Mouse (Mus musculus) NIH3T3 (cell line): ENCODE measurements around the gene Pias4.

ENCODE experiments used
- DNase-seq: peaks from one replicate; pipeline ENCODE4 v3.0.0-alpha.2; 2012; ENCODE audit warnings: low read depth

Pias4 gene

DNA sequence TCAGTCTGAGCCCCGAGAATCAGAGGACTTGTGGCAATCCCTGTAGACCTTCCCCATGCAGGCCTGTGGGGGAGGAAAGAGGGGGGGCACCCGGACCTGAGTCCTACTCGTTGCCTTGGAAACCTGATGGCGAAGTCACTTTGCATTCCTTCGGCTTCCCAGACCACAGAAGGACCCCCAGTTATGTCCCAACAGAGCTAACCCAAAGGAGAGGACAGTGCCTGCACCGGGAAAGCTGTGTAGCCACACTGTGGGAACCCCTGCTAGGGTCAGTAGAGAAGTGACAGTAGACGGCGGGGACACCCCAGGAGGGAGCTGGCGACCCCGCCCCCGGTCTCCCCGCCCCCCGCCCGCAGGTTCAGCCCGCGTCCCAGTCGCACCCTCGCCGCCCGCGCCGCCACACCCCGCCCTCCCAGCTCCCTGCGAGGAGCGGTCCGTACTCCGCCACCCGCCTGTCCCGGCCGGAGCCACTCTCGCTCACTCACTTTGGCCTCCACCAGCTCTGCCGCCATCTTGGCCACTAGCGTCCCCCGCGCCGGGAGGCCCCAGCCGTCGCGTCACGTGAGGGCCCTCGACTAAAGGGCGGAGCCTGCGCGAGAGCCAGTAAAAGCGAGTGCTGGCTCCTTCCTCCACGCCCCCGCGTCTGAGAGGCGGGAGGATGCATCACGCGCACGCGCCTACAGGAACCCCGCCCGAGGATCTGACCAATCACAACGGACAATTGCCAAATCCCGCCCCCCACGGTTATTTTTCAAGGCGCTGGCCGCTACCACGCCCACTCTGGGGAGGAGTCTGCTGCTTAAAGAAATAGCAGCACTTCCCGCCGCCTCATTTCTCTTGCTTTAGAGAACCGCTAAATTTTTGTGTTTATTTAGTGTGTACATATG is at the start of gene Pias4:
TSS of gene Pias4 (minus strand) at position 724 of the 887 bp plus-strand sequence.
- DNase-seq = peak; percentile 100

DNA sequence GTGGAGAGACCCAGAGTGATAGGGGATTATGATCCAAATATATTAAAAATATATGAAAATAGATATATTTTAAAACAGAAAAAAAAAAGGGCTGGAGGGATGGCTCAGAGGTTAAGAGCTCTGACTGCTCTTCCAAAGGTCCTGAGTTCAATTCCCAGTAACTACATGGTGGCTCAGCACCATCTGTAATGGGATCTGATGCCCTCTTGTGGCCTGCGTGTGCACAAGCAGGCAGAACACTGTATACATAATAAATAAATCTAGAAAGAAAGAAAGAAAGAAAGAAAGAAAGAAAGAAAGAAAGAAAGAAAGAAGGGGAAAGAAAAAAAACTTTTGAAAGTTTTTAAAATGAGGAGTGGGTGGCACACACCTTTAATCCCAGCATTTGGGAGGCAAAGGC is 49.5 kb upstream of the Pias4 start:
- DNase-seq = peak; percentile 71

DNA sequence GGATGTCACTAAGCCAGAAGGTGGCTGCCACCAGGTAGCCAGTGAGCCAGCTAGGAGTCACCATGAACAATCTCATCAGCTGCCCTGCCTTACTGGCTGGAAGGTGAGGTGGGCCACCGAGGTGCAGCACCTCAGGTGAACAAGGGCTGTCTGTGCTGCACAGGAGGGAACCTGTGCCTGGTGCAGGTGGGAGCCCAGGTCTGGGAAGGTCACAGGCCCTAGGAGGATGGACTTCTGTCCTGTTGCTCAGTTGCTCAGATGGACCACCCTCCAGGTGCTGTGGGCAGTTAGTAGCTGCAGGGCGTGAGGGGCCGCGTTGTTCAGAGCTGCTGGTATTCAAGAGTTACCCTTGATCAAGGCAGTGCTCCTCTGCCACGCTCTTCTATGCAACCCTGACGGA is 49.1 kb upstream of the Pias4 start:
- DNase-seq = no peak

DNA sequence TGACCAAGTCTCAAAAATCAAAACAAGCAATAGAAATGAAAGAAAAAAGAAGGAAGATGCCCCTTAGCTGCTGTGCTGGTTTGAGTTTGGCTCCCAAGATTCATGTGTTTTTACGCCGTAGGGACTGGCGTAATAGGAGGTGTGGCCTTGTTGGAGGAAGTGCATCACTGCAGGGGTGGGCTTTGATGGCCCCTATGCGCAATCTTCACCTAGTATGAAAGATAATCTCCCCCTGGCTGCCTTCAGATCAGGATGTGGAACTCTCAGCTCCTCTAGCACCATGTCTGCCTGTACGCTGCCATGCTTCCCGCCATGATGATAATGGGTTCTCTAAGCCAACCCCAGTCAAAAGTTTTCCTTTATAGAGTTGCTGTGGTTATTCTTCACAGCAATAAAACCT is 48.5 kb upstream of the Pias4 start:
- no peak for DNase-seq

DNA sequence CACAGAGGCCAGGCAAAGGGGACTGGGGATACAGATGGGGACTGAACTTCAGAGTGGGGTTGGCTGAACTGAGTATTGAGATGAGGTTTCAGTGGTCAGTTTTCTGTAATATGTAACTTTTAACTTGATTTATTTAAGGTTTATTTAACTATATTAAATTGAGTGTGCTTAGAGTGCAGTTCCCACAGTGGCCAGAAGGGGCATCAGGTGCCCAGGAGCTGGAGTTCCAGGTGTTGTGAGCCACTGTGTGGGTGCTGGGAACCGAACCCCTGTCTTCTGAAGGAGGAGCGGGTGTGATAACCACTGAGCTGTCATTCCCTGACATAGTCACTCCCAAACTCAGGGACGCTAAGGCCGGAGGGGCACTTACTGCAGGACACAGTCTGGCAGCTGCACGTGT is 42.4 kb upstream of the Pias4 start:
- no peak for DNase-seq

DNA sequence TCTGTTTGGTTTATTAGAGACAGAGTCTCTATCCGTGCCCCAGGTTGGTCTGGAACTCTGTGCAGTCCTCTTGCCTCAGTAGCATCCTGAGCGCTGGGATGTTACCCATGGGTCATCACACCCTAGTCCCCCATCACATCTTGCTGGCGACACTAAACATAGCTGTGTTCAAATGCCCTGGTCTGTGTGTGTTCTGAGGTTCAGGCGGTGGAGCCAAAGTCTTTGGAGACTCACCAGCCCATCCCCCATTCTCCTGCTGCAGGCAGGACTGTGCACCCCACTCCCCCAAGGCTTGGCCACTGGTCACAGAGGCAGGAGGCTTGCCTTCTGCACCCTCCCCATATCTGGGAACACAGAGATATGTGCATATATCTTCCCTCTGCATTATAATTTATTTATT is 36.4 kb upstream of the Pias4 start:
- no peak for DNase-seq

DNA sequence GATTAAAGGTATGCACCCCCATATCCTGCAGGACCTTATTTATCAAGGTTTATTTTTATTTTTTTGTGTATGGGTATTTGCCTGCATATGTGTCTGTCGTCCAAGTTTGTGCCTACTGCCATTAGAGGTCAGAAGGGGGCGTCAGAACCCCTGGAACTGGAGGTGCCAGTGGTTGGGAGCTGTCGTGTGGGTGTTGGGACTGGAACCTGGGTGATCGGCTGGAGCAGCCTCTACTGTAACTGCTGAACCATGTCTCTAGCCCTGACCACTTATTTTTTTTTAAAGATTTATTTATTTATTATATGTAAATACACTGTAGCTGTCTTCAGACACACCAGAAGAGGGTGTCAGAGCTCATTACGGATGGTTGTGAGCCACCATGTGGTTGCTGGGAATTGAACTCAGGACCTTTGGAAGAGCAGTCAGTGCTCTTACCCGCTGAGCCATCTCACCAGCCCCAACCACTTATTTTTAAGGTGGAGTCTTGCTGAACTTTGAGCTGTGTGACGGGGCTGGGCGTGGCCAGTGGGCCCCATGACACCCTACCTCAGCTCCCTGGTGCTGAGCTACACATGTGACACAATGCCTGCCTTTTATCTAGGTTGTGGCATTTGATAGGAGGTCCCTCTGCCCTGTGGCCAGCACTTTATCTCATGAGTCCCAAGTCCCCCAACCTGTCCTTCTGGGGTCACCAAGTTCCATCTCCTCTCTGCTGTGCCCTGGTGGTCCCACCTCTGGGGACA is 35.4 kb upstream of the Pias4 start:
- no peak for DNase-seq

DNA sequence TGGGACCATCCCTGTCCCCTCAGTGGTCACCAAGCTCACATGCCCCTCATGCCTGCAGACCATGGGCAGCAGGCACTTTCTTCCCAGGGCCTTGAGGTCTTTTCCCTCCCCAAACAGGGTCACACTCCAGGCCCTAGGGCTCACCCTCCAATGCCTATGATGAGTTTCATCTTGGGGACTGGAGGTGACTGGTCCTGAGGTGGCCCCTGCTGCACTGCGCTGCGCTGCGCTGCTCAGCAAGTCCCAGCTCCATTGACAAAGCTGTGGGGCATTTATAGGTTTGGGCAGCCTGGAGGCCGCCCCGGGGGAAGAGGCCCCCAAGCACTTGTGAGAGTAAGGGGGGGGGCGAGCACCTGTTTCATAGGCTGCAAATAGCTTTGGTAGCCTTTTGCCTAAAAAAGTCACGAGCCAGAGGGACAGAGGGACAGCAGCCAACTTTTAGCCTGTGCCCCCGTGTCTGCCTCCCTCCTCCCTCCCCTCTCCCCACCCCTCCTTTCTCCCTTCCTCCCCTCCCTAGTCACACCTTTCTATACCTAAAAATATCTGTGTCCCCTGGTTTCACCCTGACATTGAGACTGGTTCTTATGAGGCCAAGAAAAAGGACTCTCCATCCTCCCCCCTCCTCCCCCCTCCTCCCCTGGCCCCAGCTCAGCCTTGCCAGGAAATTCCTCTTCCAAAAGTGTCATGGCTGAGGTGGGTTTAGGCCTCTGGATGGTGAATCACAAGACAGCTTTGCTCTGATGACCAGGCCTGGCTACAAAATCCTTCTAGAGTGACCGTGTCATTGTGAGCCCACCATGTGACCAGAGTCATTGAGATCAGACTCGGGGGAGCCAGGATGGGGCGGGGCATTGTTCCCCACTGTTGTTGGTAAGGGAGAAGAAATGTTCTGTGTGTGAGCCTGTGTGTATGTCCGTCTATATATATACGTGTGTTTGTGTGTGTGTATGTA is 34.4 kb upstream of the Pias4 start, which contains the start of gene Nmrk2:
TSS of gene Nmrk2 (minus strand) at position 245 of the 952 bp plus-strand sequence.
- peak; percentile 47 for DNase-seq

DNA sequence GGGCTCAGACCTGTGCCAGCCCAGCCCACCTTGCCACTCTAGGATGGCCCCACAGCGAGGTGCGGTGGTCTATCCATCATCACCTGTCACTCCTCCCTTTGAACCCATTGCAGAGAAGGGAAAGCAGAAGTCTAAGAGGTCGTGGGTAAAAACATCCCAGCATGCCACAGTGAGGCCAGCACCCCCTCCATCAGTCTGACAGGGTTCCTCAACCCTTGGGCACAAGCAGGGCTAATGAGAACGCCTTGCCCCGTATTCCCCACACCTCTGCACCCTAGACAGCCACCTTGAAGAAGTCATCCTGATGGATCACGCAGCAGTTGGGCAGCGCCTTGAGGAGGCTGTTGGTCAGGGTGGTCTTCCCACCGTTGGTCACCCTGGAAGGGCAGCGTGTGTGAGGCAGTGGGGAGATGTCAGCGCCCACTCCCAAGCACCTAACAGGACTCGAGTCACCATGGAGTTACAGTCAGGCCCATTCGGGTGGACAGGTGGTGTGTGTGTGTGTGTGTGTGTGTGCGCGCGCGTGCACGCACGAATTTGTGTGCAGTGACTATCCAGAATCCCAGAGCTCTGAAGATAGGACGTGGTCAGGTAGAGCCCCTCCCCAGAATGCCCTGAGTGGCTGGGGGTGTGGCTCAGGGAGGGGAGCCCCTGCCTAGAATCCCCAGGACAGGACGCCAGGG is 33.0 kb upstream of the Pias4 start:
- no peak for DNase-seq

DNA sequence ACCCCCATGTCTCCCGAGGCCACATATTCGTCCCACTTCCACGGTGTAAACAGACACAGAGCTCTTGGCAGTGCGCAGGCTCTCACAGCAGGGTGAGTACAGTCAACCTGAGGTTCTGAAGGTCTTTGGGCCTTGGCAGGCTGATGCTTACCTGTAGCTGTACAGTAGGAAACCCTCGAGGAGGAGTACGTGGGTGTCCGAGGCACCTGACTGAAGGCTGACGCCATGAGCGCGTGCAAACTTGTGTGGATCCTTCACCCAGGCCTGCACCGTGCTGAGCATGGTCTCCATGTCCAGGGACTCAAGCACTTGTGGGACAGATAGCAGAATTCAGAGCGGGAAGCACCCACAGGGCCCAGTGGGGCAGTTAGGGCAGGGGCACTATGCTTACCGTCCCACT is 32.4 kb upstream of the Pias4 start:
- DNase-seq = no peak

DNA sequence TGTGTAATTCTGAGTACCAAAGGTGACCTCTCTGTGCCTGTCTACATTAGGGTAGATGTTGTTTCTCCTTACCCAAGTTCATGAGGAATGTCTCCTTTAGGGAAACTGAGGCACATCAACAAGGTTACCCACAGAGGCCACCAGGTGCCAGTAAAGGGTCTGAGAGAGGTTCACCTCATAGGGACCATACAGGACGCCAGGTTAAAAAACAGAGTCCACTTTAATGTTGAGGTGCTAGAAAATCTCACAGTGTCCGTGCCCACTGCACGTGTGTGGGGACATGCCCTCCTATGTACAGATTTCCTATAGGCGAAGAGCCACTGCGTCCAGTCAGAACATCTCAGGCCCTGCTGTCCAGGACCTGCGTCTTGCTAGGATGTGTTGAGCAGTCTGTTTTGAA is 31.3 kb upstream of the Pias4 start:
- DNase-seq = no peak

DNA sequence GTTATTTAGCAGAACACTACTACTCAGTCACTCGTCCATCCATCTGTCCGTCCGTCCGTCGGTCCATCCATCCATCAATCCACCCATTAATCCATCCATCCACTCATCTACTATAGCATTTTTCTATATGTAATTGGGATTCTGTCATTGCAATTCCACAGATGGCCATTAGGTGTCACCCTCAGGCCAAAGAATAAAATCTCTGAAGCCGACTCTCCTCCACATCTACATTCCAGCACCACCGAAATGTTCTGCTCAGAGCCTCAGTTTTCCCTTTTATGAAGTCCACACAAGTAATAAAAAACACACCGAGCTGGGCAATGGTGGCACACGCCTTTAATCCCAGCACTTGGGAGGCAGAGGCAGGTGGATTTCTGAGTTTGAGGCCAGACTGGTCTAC is 30.5 kb upstream of the Pias4 start:
- peak; percentile 89 for DNase-seq

DNA sequence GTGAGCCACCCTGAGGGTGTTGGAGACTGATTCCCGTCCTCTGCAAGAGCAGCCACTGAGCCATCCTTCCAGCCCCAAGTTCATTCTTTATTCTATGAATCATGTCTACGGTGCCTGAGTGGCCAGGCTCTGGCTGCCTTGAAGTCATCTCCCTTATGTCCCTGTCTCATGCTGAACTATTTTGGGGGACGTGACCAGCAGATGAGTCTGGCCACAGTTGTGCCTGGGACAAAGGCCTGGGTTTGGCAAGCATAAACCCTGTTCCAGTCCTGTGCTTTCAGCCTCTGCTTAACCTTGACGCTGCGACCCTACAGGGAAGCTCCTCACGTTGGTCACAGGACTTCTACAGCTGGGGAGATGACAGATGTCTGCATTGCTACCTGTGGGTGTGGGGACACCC is 29.6 kb upstream of the Pias4 start:
- no peak for DNase-seq

DNA sequence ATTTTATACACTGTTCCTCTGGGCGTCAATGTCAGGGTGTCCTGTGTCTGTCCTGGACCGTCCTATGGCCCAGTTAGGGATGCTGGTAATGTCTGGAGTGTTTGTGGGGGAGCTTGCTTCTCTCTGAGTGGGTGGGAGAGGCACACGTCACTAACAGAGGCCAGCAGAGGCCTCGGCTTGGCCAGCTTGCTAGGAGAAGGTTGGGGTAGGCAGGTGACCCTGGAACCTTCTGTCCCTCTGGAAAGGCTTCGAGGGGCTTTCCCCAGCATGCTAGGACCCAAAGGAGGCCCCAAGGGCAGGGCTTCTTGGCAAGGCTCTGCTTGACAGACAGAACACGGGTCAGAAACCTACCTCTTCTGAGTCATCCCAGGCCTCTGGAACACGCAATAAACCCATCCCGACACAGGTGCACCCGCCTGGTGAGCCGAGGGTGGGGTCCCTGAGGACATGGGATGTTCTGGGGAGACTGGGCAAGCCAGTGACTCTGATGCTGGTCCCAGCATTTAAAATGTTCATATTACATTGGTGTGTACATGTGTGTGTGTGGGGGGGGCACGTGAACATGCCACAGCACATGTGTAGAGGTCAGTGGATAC is 28.8 kb upstream of the Pias4 start:
- DNase-seq = no peak

DNA sequence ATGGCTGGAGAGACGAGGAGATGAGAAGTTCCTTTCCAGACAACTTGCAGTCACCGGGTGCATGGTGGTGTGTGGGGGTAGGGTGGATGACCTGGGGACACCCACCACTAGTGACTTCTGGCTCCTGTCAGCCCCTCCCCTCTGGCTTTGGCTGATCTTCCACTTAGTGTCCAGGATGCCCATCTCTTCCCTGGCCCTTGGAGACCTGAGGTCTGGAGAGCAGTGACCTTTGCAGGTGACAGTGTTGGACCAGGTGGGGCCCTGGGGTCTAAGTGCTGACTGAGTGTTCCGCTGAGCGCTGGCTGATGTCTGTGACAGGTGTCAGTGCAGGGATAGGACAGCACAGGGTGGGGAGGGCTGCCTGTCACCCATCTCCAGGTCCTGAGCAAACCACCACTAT is 27.6 kb upstream of the Pias4 start:
- no peak for DNase-seq

DNA sequence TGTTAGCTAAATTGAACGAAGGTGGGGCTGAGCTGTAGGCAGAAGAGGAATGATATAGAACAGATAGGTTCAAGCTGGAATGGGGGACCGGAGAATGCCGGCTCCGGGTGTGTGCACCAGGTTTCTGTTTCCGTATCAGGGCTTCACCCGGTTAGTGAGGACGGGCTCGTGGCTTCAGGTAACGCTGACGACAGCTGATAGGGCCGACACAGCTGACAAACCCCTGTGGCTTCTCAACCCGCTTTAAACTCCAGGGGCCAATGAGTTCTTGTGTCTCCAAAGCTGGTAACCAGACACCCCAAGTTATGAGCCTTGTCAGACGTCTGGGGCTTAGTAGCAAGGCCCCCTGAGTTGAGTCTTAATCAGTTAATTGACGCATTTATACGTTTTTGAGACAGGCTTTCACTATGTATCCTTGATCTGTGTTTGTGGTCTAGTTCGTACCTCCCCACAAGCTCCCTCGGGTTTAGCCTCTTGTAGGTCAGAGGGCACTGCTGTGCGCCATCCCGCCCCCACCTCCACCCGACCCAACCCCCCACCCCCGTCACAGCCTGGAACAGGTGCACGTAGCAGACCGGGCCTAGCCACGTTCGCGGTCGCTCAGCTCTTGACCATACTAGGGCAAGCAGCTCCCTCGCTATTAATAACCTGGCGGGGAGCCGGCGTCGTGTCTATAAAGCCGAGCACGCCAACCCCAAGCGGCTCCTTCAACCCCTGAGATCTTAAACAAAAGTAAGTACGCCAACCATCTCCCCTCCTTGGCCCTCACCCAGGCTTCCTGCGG is 26.5 kb upstream of the Pias4 start:
- DNase-seq = no peak

DNA sequence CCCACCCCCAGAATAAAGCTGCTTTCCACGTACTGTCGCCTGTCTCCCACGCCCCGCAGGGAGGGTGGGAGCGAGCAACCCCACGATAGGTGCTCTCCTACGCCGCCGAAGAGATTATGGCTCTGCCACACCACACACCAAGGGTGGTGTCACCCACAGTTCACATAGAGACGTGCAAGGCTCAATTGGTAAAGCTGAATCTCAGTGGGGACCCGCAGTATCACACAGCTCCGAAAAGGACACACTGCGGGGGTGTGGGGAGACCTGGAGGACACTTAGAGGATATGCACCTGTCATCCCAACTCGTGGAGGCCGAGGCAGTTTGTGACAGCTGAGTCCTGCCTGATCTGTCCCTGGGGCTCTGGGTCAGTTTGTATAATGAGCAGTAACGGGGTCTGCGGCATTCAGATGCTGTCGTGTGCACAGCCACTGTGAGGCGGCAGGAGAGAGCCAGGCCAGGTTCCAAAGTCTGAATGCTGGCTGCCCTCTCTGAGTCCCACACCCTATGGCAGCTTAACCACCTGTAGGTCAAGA is 25.3 kb upstream of the Pias4 start:
- no peak for DNase-seq

DNA sequence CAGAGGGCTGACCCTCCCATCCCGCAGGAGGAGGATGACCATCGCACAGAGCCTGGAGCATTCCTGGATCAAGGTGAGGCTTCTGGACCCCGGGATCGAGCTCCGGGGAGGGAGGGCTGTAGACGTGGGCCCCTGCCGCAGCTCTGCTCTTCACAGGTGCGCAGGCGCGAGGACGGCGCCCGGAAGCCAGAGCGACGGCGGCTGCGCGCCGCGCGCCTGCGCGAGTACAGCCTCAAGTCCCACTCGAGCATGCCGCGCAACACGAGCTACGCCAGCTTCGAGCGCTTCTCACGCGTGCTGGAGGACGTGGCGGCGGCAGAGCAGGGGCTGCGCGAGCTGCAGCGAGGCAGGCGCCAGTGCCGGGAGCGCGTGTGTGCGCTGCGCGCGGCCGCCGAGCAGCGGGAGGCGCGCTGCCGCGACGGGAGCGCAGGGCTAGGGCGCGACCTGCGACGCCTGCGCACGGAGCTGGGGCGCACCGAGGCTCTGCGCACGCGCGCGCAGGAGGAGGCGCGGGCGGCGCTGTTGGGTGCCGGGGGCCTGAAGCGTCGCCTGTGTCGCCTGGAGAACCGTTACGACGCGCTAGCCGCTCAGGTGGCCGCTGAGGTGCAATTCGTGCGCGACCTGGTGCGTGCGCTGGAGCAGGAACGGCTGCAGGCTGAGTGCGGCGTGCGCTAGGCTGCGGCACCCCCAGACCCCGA is 24.7 kb upstream of the Pias4 start:
- DNase-seq = peak; percentile 67

DNA sequence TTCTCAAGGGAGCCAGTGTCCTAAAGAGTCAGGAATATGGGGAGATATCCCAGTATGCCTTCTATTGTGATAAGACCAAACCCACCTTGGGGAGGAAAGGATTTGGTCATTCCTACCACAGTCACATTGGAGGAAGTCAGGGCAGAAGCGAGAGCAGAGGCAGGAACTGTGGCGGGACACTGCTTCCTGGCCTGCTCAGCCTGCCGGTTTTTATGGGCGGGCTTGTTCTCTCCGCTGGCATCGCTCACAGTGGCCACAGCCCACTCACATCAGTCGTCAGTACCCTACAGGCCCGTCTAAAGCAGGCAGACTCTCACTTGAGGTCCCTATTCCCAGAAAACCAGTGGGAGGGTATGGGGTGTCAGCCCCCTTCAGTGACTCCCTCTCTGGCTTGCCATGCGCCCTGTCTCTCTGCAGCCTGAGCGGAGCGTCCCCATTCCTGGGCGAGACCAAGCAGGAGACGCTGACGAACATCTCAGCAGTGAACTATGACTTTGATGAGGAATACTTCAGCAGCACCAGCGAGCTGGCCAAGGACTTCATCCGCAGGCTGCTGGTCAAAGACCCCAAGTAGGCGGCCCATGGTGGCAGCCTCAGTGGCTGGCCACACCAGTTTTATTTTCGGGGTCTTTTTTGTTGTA is 23.7 kb upstream of the Pias4 start:
- no peak for DNase-seq
